Mouse (Mus musculus): ENCODE data around the gene Crhr1. TPM values are rescaled to one million over a fixed set of nuclear protein-coding genes. Genes with fewer than 3 reads are reported as not detected.

Crhr1 gene
- 0.10 and 0.16 TPM in 2 replicates for polyA plus RNA-seq (2014; fragmentation: Nextera tagmentation; extraction: Ambion mirVana)

- Histone ChIP-seq H3K27ac (ENCODE audit: low read depth, low read length) (no peak within 1 kb of the TSS), H3K27me3 (ENCODE audit: control insufficient read depth, insufficient read depth, low read length) (peaks cover 65% of the 10 kb centered on the region), H3K4me3 (ENCODE audit: low read length) (peak within 1 kb of the TSS; percentile 59), H3K36me3 (ENCODE audit: control insufficient read depth, insufficient read depth, low read length) (no peaks in the 10 kb centered on the region), H3K4me2 (replicated peaks; ENCODE audit: low read depth, low read length) (peak within 1 kb of the TSS; percentile 93), H3K9ac (ENCODE audit: low read depth, low read length) (peak within 1 kb of the TSS; percentile 52), H3K9me3 (ENCODE audit: control insufficient read depth, low read length) (no peaks in the 10 kb centered on the region), H3K4me1 (ENCODE audit: control insufficient read depth, insufficient read depth, low read length) (peaks cover 11% of the 10 kb centered on the region; the same call in 1 of the 2 replicates)
- WGBS = 1% methylated on average over 72 of the region's 80 CpGs
- ATAC-seq (ENCODE audit: low FRiP score, low TSS enrichment) = peak; percentile 77
These were observed at the start of gene Crhr1 for GRCm38 (mm10) chr11:104132580-104133441. Gene Crhr1 (plus strand): TSS chr11:104132855.

- H3K4me2 ChIP-seq (replicated peaks; ENCODE audit: low read depth, low read length) = no peak overlapping the region
- no peak overlapping the region for H3K9ac ChIP-seq (ENCODE audit: low read depth, low read length)
- no peaks in the 10 kb centered on the region for H3K36me3 ChIP-seq (ENCODE audit: control insufficient read depth, insufficient read depth, low read length)
- 93% methylated on average over 7 of the region's 7 CpGs for WGBS
- H3K27me3 ChIP-seq (ENCODE audit: control insufficient read depth, insufficient read depth, low read length) = no peaks in the 10 kb centered on the region
- H3K9me3 ChIP-seq (ENCODE audit: control insufficient read depth, low read length) = no peaks in the 10 kb centered on the region
- H3K27ac ChIP-seq (ENCODE audit: low read depth, low read length) = no peak overlapping the region
- no peak overlapping the region for H3K4me3 ChIP-seq (ENCODE audit: low read length)
- no peaks in the 10 kb centered on the region for H3K4me1 ChIP-seq (ENCODE audit: control insufficient read depth, insufficient read depth, low read length)
- ATAC-seq (ENCODE audit: low FRiP score, low TSS enrichment) = no peak
These were observed 49.4 kb upstream of the Crhr1 start for GRCm38 (mm10) chr11:104083248-104083647.

GRCm38 (mm10) chr11:104083716-104084115, 48.9 kb upstream of the Crhr1 start:
- Histone ChIP-seq H3K4me1 (ENCODE audit: control insufficient read depth, insufficient read depth, low read length) (no peaks in the 10 kb centered on the region), H3K9me3 (ENCODE audit: control insufficient read depth, low read length) (no peaks in the 10 kb centered on the region), H3K4me2 (replicated peaks; ENCODE audit: low read depth, low read length) (no peak overlapping the region), H3K27me3 (ENCODE audit: control insufficient read depth, insufficient read depth, low read length) (no peaks in the 10 kb centered on the region), H3K4me3 (ENCODE audit: low read length) (no peak overlapping the region), H3K27ac (ENCODE audit: low read depth, low read length) (no peak overlapping the region), H3K36me3 (ENCODE audit: control insufficient read depth, insufficient read depth, low read length) (no peaks in the 10 kb centered on the region), H3K9ac (ENCODE audit: low read depth, low read length) (no peak overlapping the region)
- 80% methylated on average over 6 of the region's 6 CpGs for WGBS
- ATAC-seq (ENCODE audit: low FRiP score, low TSS enrichment) = no peak

GRCm38 (mm10) chr11:104088519-104088918, 44.1 kb upstream of the Crhr1 start:
- Histone ChIP-seq H3K27me3 (ENCODE audit: control insufficient read depth, insufficient read depth, low read length) (no peaks in the 10 kb centered on the region), H3K4me3 (ENCODE audit: low read length) (no peak overlapping the region), H3K4me1 (ENCODE audit: control insufficient read depth, insufficient read depth, low read length) (no peaks in the 10 kb centered on the region), H3K4me2 (replicated peaks; ENCODE audit: low read depth, low read length) (no peak overlapping the region), H3K27ac (ENCODE audit: low read depth, low read length) (no peak overlapping the region), H3K9ac (ENCODE audit: low read depth, low read length) (no peak overlapping the region), H3K36me3 (ENCODE audit: control insufficient read depth, insufficient read depth, low read length) (no peaks in the 10 kb centered on the region), H3K9me3 (ENCODE audit: control insufficient read depth, low read length) (no peaks in the 10 kb centered on the region)
- 77% methylated on average over 10 of the region's 10 CpGs for WGBS
- ATAC-seq (ENCODE audit: low FRiP score, low TSS enrichment) = no peak

DNA sequence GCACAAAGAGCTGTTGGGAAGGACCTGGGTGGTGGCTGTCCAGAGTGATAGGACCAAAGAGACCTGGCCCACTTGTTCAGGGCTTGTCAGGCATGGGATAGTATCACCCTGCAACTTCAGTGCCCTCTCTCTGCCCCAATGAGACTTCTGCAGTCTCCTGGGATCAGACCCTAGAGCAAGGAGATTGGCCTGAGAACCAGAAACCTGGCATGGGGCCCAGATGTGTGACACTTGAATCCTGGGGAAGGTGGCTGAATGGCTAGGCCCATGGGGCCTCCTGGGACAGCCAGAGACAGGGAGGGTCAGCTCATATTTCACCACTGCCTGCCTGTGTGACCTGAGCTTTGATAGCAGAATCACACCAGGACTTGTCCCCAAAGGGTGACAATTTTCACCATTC, 41.9 kb upstream of the Crhr1 start:
- Histone ChIP-seq H3K4me2 (replicated peaks; ENCODE audit: low read depth, low read length) (no peak overlapping the region), H3K27ac (ENCODE audit: low read depth, low read length) (no peak overlapping the region), H3K27me3 (ENCODE audit: control insufficient read depth, insufficient read depth, low read length) (no peaks in the 10 kb centered on the region), H3K4me3 (ENCODE audit: low read length) (no peak overlapping the region), H3K36me3 (ENCODE audit: control insufficient read depth, insufficient read depth, low read length) (no peaks in the 10 kb centered on the region), H3K9me3 (ENCODE audit: control insufficient read depth, low read length) (no peaks in the 10 kb centered on the region), H3K9ac (ENCODE audit: low read depth, low read length) (no peak overlapping the region), H3K4me1 (ENCODE audit: control insufficient read depth, insufficient read depth, low read length) (no peaks in the 10 kb centered on the region)
- no peak for ATAC-seq (ENCODE audit: low FRiP score, low TSS enrichment)

- Histone ChIP-seq H3K9me3 (ENCODE audit: control insufficient read depth, low read length) (no peaks in the 10 kb centered on the region), H3K4me3 (ENCODE audit: low read length) (no peak overlapping the region), H3K36me3 (ENCODE audit: control insufficient read depth, insufficient read depth, low read length) (no peaks in the 10 kb centered on the region), H3K9ac (ENCODE audit: low read depth, low read length) (no peak overlapping the region), H3K27ac (ENCODE audit: low read depth, low read length) (no peak overlapping the region), H3K27me3 (ENCODE audit: control insufficient read depth, insufficient read depth, low read length) (no peaks in the 10 kb centered on the region), H3K4me2 (replicated peaks; ENCODE audit: low read depth, low read length) (no peak overlapping the region), H3K4me1 (ENCODE audit: control insufficient read depth, insufficient read depth, low read length) (no peaks in the 10 kb centered on the region)
- ATAC-seq (ENCODE audit: low FRiP score, low TSS enrichment) = no peak
- 67% methylated on average over 3 of the region's 3 CpGs for WGBS
These were observed 37.5 kb upstream of the Crhr1 start for GRCm38 (mm10) chr11:104095151-104095550.

DNA sequence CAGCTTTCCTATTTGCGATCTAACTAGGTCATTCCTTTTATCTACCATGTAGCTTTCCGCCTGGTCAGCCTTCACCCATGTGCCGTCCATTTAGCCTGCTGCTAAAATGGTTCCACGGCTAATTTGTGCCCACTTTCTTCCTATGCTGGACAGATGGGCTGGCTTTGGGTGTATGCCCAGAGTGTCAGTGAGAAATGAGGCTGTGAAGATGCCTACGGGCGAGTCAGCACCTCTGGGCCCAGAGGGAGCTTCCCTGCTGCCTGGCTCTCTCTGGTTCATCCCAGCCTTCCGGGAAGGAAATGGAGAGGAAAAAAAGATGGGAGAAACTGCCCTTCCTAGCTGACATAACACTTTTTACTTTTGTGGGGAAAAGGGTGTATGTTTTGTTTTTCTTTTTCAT, 36.1 kb upstream of the Crhr1 start:
- 91% methylated on average over 7 of the region's 7 CpGs for WGBS
- no peak overlapping the region for H3K4me2 ChIP-seq (replicated peaks; ENCODE audit: low read depth, low read length)
- no peak overlapping the region for H3K4me3 ChIP-seq (ENCODE audit: low read length)
- H3K4me1 ChIP-seq (ENCODE audit: control insufficient read depth, insufficient read depth, low read length) = no peaks in the 10 kb centered on the region
- H3K9me3 ChIP-seq (ENCODE audit: control insufficient read depth, low read length) = no peaks in the 10 kb centered on the region
- H3K27ac ChIP-seq (ENCODE audit: low read depth, low read length) = no peak overlapping the region
- no peak for ATAC-seq (ENCODE audit: low FRiP score, low TSS enrichment)
- no peaks in the 10 kb centered on the region for H3K27me3 ChIP-seq (ENCODE audit: control insufficient read depth, insufficient read depth, low read length)
- no peaks in the 10 kb centered on the region for H3K36me3 ChIP-seq (ENCODE audit: control insufficient read depth, insufficient read depth, low read length)
- H3K9ac ChIP-seq (ENCODE audit: low read depth, low read length) = no peak overlapping the region

- no peaks in the 10 kb centered on the region for H3K36me3 ChIP-seq (ENCODE audit: control insufficient read depth, insufficient read depth, low read length)
- H3K9me3 ChIP-seq (ENCODE audit: control insufficient read depth, low read length) = no peaks in the 10 kb centered on the region
- no peak overlapping the region for H3K4me2 ChIP-seq (replicated peaks; ENCODE audit: low read depth, low read length)
- no peak overlapping the region for H3K27ac ChIP-seq (ENCODE audit: low read depth, low read length)
- ATAC-seq (ENCODE audit: low FRiP score, low TSS enrichment) = no peak
- H3K9ac ChIP-seq (ENCODE audit: low read depth, low read length) = no peak overlapping the region
- WGBS = 13% methylated on average over 7 of the region's 7 CpGs
- H3K4me3 ChIP-seq (ENCODE audit: low read length) = no peak overlapping the region
- no peaks in the 10 kb centered on the region for H3K4me1 ChIP-seq (ENCODE audit: control insufficient read depth, insufficient read depth, low read length)
- H3K27me3 ChIP-seq (ENCODE audit: control insufficient read depth, insufficient read depth, low read length) = no peaks in the 10 kb centered on the region
These were observed 33.1 kb upstream of the Crhr1 start for GRCm38 (mm10) chr11:104099542-104099941.

GRCm38 (mm10) chr11:104102641-104103040, 30.0 kb upstream of the Crhr1 start:
- WGBS = 42% methylated on average over 8 of the region's 8 CpGs
- H3K4me3 ChIP-seq (ENCODE audit: low read length) = no peak overlapping the region
- no peaks in the 10 kb centered on the region for H3K27me3 ChIP-seq (ENCODE audit: control insufficient read depth, insufficient read depth, low read length)
- no peak overlapping the region for H3K27ac ChIP-seq (ENCODE audit: low read depth, low read length)
- no peak overlapping the region for H3K4me2 ChIP-seq (replicated peaks; ENCODE audit: low read depth, low read length)
- H3K9me3 ChIP-seq (ENCODE audit: control insufficient read depth, low read length) = no peaks in the 10 kb centered on the region
- no peak for ATAC-seq (ENCODE audit: low FRiP score, low TSS enrichment)
- H3K4me1 ChIP-seq (ENCODE audit: control insufficient read depth, insufficient read depth, low read length) = peaks cover 6% of the 10 kb centered on the region; the same call in 1 of the 2 replicates
- H3K36me3 ChIP-seq (ENCODE audit: control insufficient read depth, insufficient read depth, low read length) = no peaks in the 10 kb centered on the region
- no peak overlapping the region for H3K9ac ChIP-seq (ENCODE audit: low read depth, low read length)
